Mouse (Mus musculus) heart, adult 9 months (tissue): ENCODE measurements around the gene Prr27.

Source experiments
- DNase-seq, 2 experiments: peaks; one replicate each; pipeline ENCODE4 v3.0.0; 2022; ENCODE audit warnings: low spot score in 2 of 2

The Prr27 gene

GRCm38 (mm10) chr5:87825386-87825785 is at the start of gene Prr27:
TSS of gene Prr27 (plus strand) at chr5:87825686.
- DNase-seq = no peak

DNA sequence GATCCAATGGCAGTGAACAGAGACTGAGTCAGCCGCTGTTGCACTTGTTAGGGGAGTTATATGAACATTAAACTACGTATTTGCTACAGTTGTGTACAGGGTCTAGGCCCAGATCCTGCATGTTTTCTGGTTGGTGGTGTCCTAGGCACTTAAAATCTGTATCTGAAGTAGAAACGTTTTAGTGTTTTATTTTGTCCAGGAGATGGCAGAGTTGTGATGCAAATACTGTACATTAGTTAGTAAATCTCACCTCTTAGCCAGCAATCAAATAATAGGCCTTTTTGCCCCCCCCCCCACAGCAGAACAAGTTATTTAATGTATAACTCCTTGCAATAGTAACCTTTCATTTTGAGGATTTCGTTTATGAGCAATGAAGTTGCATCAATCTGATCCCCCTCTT is 42.8 kb upstream of the Prr27 start:
- DNase-seq = no peak

DNA sequence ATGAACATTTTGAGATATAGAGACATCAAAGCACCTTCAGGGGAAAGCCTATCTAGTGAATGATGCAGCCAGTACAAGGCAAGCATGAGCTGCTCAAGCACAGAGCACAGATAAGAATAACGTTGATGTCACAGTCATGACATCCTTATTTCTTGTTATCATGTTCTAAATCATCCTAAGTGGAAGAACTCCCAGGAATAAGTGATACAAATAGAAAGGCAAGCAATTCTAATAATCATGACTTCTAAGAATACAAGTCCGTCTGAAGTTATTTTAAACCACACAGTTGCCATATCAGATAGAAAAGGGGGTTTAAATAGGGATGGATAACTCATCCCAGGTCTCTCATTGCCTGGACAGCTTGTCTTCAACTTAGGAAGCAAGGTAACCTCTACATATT is 17.7 kb upstream of the Prr27 start, which contains the start of gene Csn1s2b:
Gene Csn1s2b, plus strand, starts transcription at position 301 of the 400 bp plus-strand sequence.
- no peak for DNase-seq

DNA sequence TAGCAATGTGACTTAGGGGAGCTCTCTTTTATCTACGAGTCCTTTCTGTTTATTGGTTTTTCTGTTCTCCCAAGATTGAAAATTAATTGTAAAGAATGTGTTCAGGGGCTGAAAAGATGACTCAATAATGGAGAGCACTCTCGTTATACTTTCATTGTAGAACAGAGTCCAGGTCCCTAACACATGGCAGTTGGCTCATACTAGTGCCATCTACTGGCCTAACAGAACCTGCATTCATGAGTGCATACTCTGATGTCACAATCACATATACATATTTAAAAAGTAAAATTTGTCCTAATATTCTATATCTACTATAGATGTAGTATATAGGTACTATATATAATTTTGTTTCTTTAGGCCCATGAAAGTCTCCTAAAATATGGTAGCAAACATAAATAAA is 16.2 kb upstream of the Prr27 start:
- DNase-seq = no peak

GRCm38 (mm10) chr5:87855136-87855716 is 29.7 kb downstream of the Prr27 start:
- DNase-seq = no peak

- DNase-seq = no peak
Measured at GRCm38 (mm10) chr5:87870084-87870483, 44.6 kb downstream of the Prr27 start.

DNA sequence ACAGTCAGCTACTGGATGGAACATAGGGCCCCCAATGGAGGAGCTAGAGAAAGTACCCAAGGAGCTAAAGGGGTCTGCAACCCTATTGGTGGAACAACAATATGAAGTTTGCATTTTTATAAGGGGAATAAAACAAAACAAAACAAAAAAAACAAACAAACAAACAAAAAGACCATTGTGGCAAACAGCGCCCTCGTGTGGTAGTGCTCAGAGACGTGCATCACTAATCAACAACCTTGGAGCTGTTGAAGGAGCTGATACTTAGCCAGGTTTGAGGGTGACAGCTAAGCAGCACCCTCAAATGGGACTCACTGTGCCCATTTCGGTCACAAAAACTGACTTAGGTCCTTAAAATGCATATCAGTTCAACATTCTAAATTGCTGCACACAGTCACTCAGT is 45.9 kb downstream of the Prr27 start:
- DNase-seq = no peak

- DNase-seq = no peak
Measured at GRCm38 (mm10) chr5:87884729-87885128, 59.2 kb downstream of the Prr27 start, which contains the start of gene Odam. TSS of gene Odam (plus strand) at chr5:87885029.
